14 mouse cellular contexts compared by ENCODE assay signal in the genomic region with DNA sequence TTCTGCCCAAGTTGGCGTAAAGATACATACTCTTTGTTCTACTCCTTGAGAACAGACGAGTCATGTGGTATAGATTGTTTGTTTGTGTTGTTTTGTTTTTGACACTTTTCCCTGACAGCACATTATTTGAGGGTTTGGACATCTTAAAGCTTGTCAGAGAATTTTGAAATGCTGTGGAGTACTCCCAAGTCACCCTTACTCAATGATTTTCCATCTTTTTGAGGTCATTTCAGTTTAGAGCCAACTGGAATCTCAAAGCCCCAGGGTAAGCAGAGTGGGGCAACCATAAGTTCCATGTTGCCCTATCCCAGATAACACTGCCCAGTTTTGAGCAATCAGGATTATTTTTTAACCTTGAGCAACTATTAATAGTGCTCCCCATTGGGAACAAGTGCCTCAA. TPM values are rescaled to one million over a fixed set of nuclear protein-coding genes. Genes with fewer than 3 reads are reported as not detected.
"Had no signal": no experiment of that assay in that cellular context is flagged by ENCODE, and none has a peak within 500 bp of the region (broad histone marks: within the 10 kb centered on the region; RNA-seq: fewer than 3 reads in every experiment).

No protein-coding gene starts in this region.

- H3K36me3 ChIP-seq: limb, embryonic 10.5 days; liver, embryonic 13.5 days; lung, embryonic 15.5 days; midbrain, embryonic 15.5 days; neural tube, embryonic 12.5 days had no signal

- DNase-seq: kidney, postnatal 14 days; liver, embryonic 13.5 days; liver, postnatal 0 days; lung, postnatal 36 days; spleen, adult 18-20 months; thymus, adult 18-20 months; thymus, postnatal 14 days had no signal

- H3K4me2 ChIP-seq: liver, embryonic 13.5 days; lung, embryonic 15.5 days; midbrain, embryonic 15.5 days; neural tube, embryonic 12.5 days had no signal

- H3K27me3 ChIP-seq: liver, embryonic 13.5 days; lung, embryonic 15.5 days; midbrain, embryonic 15.5 days; neural tube, embryonic 12.5 days had no signal

- H3K4me3 ChIP-seq: limb, embryonic 10.5 days; liver, embryonic 13.5 days; lung, embryonic 15.5 days; midbrain, embryonic 15.5 days; neural tube, embryonic 12.5 days had no signal

- H3K27ac ChIP-seq: limb, embryonic 10.5 days; liver, embryonic 13.5 days; lung, embryonic 15.5 days; midbrain, embryonic 15.5 days; neural tube, embryonic 12.5 days had no signal

- ATAC-seq: liver, postnatal 0 days; midbrain, embryonic 15.5 days had no signal

- H3K4me1 ChIP-seq: liver, embryonic 13.5 days; midbrain, embryonic 15.5 days; neural tube, embryonic 12.5 days had no signal

- H3K9me3 ChIP-seq: limb, embryonic 10.5 days; liver, embryonic 13.5 days; lung, embryonic 15.5 days; midbrain, embryonic 15.5 days; neural tube, embryonic 12.5 days had no signal

- H3K9ac ChIP-seq: liver, embryonic 13.5 days; liver, postnatal 0 days; lung, embryonic 15.5 days; midbrain, embryonic 15.5 days; neural tube, embryonic 12.5 days had no signal

RNA-seq across cellular contexts. Expression of a gene that starts 8.1 kb away (rescaled TPM):
- total RNA-seq: megakaryocyte progenitor cell, adult 5-6 weeks; monocyte, adult 5-6 weeks; neutrophil, adult 5-6 weeks had no signal
